Mouse (Mus musculus): ENCODE results near the gene Eml4. TPM values are rescaled to one million over a fixed set of nuclear protein-coding genes. Genes with fewer than 3 reads are reported as not detected.

Gene Eml4
- total and polyA plus RNA-seq, 2 experiments = 4.1 to 8.1 TPM

DNA sequence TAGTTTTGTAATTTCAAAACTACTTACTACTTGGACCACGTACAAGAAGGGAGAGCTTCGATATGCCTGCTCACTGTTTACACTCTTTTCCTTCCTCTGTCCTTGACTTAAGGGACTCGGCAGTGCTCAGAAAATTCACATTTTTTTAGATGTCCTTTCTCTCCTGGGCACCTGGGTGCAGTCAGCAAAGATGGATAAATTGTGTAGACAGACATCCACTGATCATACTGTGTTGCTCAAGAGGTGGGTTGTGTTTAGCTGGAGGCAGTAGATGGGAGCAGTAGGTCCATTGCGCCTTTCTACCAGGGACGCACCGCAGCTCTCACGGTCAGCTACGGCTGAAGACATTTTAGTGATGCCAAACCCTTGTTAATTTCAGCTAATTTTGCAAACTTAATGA, 101.7 kb downstream of the Eml4 start:
- no peak overlapping the region for H3K9ac ChIP-seq (ENCODE audit: low read depth, low read length)
- no peak for DNase-seq (ENCODE audit: extremely low read depth, low read depth, low spot score)
- no peak overlapping the region for H3K27ac ChIP-seq (replicated peaks; ENCODE audit: insufficient read depth, low read depth, low read length)
- no peak overlapping the region for H3K4me3 ChIP-seq (ENCODE audit: insufficient read depth, low read depth, low read length)
- H3K36me3 ChIP-seq (ENCODE audit: control insufficient read depth, insufficient read depth, low read length) = peaks cover 52% of the 10 kb centered on the region
- TF ChIP-seq CTCF (IDR thresholded peaks at IDR 0.05; ENCODE audit: low read depth, low read length) (no peak), POLR2A (IDR thresholded peaks at IDR 0.05; ENCODE audit: extremely low read depth, insufficient read depth, low read length) (no peak)
- no peaks in the 10 kb centered on the region for H3K4me1 ChIP-seq (ENCODE audit: control insufficient read depth, insufficient read depth, low read length)
- no peaks in the 10 kb centered on the region for H3K79me2 ChIP-seq (ENCODE audit: control insufficient read depth, insufficient read depth, low read length)
- 90% methylated on average over 8 of the region's 8 CpGs for WGBS
- no peaks in the 10 kb centered on the region for H3K27me3 ChIP-seq (ENCODE audit: control insufficient read depth, insufficient read depth, low read length)

DNA sequence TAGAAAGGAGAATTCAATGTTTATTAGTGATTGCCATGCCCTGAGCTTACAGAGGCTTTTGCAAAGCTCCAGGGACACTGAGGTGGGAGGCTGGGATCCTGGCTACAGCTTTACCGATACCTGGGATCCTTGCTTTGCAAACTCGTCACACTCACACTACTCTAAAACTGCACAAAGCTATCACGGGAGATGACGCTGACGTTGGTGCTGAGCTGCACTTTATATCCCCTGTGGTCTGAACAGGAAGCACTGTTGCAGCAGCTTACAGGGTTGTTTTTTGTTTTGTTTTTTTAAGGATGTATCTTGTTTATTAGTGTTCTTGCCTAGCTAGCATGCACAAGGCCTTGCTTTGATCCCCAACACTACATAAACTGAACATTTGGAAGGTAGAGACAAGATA, 102.9 kb downstream of the Eml4 start:
- no peak overlapping the region for H3K27ac ChIP-seq (replicated peaks; ENCODE audit: insufficient read depth, low read depth, low read length)
- no peak for TF ChIP-seq CTCF (IDR thresholded peaks at IDR 0.05; ENCODE audit: low read depth, low read length)
- TF ChIP-seq POLR2A (IDR thresholded peaks at IDR 0.05; ENCODE audit: extremely low read depth, insufficient read depth, low read length) = no peak
- H3K4me1 ChIP-seq (ENCODE audit: control insufficient read depth, insufficient read depth, low read length) = no peaks in the 10 kb centered on the region
- no peak for DNase-seq (ENCODE audit: extremely low read depth, low read depth, low spot score)
- no peaks in the 10 kb centered on the region for H3K79me2 ChIP-seq (ENCODE audit: control insufficient read depth, insufficient read depth, low read length)
- no peak overlapping the region for H3K9ac ChIP-seq (ENCODE audit: low read depth, low read length)
- no peak overlapping the region for H3K4me3 ChIP-seq (ENCODE audit: insufficient read depth, low read depth, low read length)
- peaks cover 55% of the 10 kb centered on the region for H3K36me3 ChIP-seq (ENCODE audit: control insufficient read depth, insufficient read depth, low read length)
- H3K27me3 ChIP-seq (ENCODE audit: control insufficient read depth, insufficient read depth, low read length) = no peaks in the 10 kb centered on the region
- WGBS = 81% methylated on average over 5 of the region's 5 CpGs

DNA sequence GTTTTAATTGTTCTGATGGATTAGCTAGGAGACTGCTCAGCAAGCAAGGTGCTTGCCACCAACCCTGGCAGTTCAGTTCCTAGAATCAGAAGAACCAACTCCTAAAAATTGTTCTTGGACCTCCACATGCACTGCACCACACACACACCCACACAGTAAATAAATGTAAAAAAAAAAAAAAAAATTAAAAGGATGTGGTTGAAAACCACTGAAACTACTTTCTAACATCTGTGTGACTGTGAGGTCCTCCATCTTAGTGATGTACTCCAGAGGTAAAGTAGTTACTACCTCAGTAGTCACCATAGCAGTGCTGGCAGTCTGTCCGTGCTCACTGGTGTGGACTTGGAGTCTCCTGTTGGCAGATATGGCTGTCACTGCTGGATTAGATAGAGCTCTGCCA, 106.5 kb downstream of the Eml4 start:
- Histone ChIP-seq H3K27me3 (ENCODE audit: control insufficient read depth, insufficient read depth, low read length) (no peaks in the 10 kb centered on the region), H3K4me1 (ENCODE audit: control insufficient read depth, insufficient read depth, low read length) (no peaks in the 10 kb centered on the region), H3K4me3 (ENCODE audit: insufficient read depth, low read depth, low read length) (no peak overlapping the region), H3K36me3 (ENCODE audit: control insufficient read depth, insufficient read depth, low read length) (peaks cover 49% of the 10 kb centered on the region), H3K79me2 (ENCODE audit: control insufficient read depth, insufficient read depth, low read length) (no peaks in the 10 kb centered on the region), H3K9ac (ENCODE audit: low read depth, low read length) (no peak overlapping the region), H3K27ac (replicated peaks; ENCODE audit: insufficient read depth, low read depth, low read length) (no peak overlapping the region)
- WGBS = 82% methylated on average over 1 of the region's 1 CpGs
- no peak for DNase-seq (ENCODE audit: extremely low read depth, low read depth, low spot score)
- no peak for TF ChIP-seq CTCF (IDR thresholded peaks at IDR 0.05; ENCODE audit: low read depth, low read length)
- no peak for TF ChIP-seq POLR2A (IDR thresholded peaks at IDR 0.05; ENCODE audit: extremely low read depth, insufficient read depth, low read length)

DNA sequence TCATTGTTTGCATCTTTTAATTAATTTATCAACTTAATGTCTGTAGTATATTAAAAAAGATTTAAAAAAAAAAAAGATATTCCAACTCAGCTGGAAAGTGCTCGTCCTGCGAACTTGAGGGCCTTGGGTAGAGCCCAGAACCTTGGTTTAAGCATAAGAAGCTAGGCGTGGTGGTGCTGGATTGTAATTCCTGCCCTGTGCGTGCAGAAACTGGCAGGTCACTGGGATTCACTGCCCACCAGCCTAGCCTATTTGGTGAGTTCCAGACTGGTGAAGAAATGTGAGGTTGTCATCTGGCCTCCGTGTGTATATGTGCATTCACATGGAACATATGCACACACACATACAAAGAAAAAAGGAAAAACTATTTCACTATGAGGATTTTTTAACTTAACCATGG, 115.2 kb downstream of the Eml4 start:
- H3K27me3 ChIP-seq (ENCODE audit: control insufficient read depth, insufficient read depth, low read length) = no peaks in the 10 kb centered on the region
- H3K4me3 ChIP-seq (ENCODE audit: insufficient read depth, low read depth, low read length) = no peak overlapping the region
- H3K36me3 ChIP-seq (ENCODE audit: control insufficient read depth, insufficient read depth, low read length) = peaks cover 26% of the 10 kb centered on the region
- H3K79me2 ChIP-seq (ENCODE audit: control insufficient read depth, insufficient read depth, low read length) = no peaks in the 10 kb centered on the region
- no peak overlapping the region for H3K27ac ChIP-seq (replicated peaks; ENCODE audit: insufficient read depth, low read depth, low read length)
- 95% methylated on average over 5 of the region's 5 CpGs for WGBS
- TF ChIP-seq POLR2A (IDR thresholded peaks at IDR 0.05; ENCODE audit: extremely low read depth, insufficient read depth, low read length) = no peak
- TF ChIP-seq CTCF (IDR thresholded peaks at IDR 0.05; ENCODE audit: low read depth, low read length) = no peak
- no peak for DNase-seq (ENCODE audit: extremely low read depth, low read depth, low spot score)
- H3K9ac ChIP-seq (ENCODE audit: low read depth, low read length) = no peak overlapping the region
- H3K4me1 ChIP-seq (ENCODE audit: control insufficient read depth, insufficient read depth, low read length) = no peaks in the 10 kb centered on the region

DNA sequence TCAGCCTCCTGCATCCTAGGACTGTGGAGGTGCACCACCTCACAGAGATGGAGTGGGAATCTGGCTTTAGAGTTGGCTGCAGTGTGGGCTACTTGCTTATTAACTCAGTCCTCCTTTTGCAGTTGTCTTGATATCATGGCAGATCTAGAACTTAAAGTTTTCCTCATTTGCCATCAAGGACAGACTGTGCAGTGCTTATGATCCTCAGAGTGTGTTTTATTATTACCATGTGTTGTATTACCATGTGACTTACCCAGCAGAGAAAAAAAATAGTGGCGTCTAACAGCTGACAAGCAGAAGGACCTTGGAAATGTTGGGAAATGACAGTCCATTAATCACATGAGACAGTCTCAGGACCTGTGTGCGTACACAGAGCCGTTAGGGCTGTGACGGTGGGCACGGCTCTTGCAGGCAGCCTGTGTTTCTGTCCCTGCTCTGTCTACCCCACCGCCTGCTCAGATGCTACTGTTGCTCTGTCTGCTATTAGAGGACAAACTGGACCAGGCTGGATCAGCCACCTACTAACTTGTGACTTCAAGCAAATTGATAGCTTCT, 116.0 kb downstream of the Eml4 start:
- DNase-seq (ENCODE audit: extremely low read depth, low read depth, low spot score) = no peak
- Histone ChIP-seq H3K27me3 (ENCODE audit: control insufficient read depth, insufficient read depth, low read length) (no peaks in the 10 kb centered on the region), H3K9ac (ENCODE audit: low read depth, low read length) (no peak overlapping the region), H3K79me2 (ENCODE audit: control insufficient read depth, insufficient read depth, low read length) (no peaks in the 10 kb centered on the region), H3K27ac (replicated peaks; ENCODE audit: insufficient read depth, low read depth, low read length) (no peak overlapping the region), H3K4me3 (ENCODE audit: insufficient read depth, low read depth, low read length) (no peak overlapping the region), H3K36me3 (ENCODE audit: control insufficient read depth, insufficient read depth, low read length) (peaks cover 23% of the 10 kb centered on the region), H3K4me1 (ENCODE audit: control insufficient read depth, insufficient read depth, low read length) (no peaks in the 10 kb centered on the region)
- TF ChIP-seq POLR2A (IDR thresholded peaks at IDR 0.05; ENCODE audit: extremely low read depth, insufficient read depth, low read length) = no peak
- 84% methylated on average over 6 of the region's 6 CpGs for WGBS

DNA sequence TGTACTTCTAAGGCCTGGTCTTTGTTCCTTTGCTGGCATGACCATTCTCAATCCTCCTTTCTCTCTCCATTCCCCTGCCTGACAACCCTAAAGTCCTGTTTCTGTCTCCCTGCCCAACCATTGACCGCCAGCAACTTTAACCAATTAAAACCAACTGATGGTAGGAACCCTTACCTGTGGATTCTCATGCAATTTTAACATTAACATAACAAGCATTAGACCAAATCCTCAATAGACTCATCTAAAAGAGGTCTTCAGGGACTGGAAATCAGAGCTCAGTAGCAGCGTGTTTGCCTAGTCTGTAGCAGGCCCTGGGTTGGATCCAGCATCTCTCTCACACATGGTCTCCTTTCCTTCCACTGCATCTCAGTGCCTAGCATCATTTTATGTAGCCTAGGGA, 118.9 kb downstream of the Eml4 start:
- 98% methylated on average over 2 of the region's 2 CpGs for WGBS
- Histone ChIP-seq H3K36me3 (ENCODE audit: control insufficient read depth, insufficient read depth, low read length) (peaks cover 25% of the 10 kb centered on the region), H3K9ac (ENCODE audit: low read depth, low read length) (no peak overlapping the region), H3K79me2 (ENCODE audit: control insufficient read depth, insufficient read depth, low read length) (no peaks in the 10 kb centered on the region), H3K4me1 (ENCODE audit: control insufficient read depth, insufficient read depth, low read length) (no peaks in the 10 kb centered on the region), H3K27me3 (ENCODE audit: control insufficient read depth, insufficient read depth, low read length) (no peaks in the 10 kb centered on the region), H3K4me3 (ENCODE audit: insufficient read depth, low read depth, low read length) (no peak overlapping the region), H3K27ac (replicated peaks; ENCODE audit: insufficient read depth, low read depth, low read length) (no peak overlapping the region)
- TF ChIP-seq CTCF (IDR thresholded peaks at IDR 0.05; ENCODE audit: low read depth, low read length) = no peak
- TF ChIP-seq POLR2A (IDR thresholded peaks at IDR 0.05; ENCODE audit: extremely low read depth, insufficient read depth, low read length) = no peak
- DNase-seq (ENCODE audit: extremely low read depth, low read depth, low spot score) = no peak
